Comparison of ENCODE assay signal across 7 mouse cellular contexts in the genomic region with DNA sequence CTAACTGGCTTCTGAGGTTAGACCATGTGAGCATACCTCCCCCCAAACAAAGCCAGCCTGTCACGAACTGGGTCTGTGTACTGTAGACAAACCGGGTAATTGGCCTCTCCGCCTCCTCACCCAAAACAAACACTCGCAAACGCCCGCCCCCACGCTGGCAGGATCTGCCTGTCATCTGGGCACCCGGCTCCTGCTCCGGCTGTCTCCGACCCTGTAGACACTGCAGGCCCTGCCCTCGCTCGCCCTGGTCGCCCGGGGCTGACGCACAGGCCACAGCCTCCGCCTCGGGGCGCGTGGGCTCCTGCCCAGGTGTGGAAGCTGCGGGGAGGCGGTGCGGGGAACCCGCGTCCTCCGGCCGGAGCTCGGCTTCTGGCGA. TPM values are rescaled to one million over a fixed set of nuclear protein-coding genes. Genes with fewer than 3 reads are reported as not detected.
A peak's percentile ranks its signal among the peaks of the same experiment; 100 is the strongest.
DNase-seq lines count a peak whose midpoint lies in the region; ATAC-seq lines count a peak whose summit lies in the region.

A gene (plus strand): TSS at position 202 of the 376 bp plus-strand sequence.

- H3K4me1 ChIP-seq in forebrain, embryonic 16.5 days (replicated peaks; ENCODE audit: control insufficient read depth, insufficient read depth, low read length), result peaks cover 24% of the 10 kb centered on the region
- H3K4me1 ChIP-seq in hindbrain, embryonic 15.5 days (replicated peaks), result peaks cover 65% of the 10 kb centered on the region

- no peaks in the 10 kb centered on the region for H3K9me3 ChIP-seq in forebrain, embryonic 16.5 days (ENCODE audit: control insufficient read depth, low read length)
- H3K9me3 ChIP-seq in hindbrain, embryonic 15.5 days, result no peaks in the 10 kb centered on the region

- no peak within 1 kb of the TSS for H3K27ac ChIP-seq in forebrain, embryonic 16.5 days (ENCODE audit: low read length)
- H3K27ac ChIP-seq in hindbrain, embryonic 15.5 days (replicated peaks), result peak within 1 kb of the TSS; percentile 84

- peak within 1 kb of the TSS; percentile 60 for H3K4me3 ChIP-seq in forebrain, embryonic 16.5 days (replicated peaks; ENCODE audit: low read length)
- peak within 1 kb of the TSS; percentile 65 for H3K4me3 ChIP-seq in hindbrain, embryonic 15.5 days

- peak; percentile 20 for DNase-seq in T-cell, adult 2 months (ENCODE audit: low spot score)
- DNase-seq in cerebellum, adult 11 months, result peak; percentile 66
- DNase-seq in left cerebral cortex, adult 18-20 months (ENCODE audit: low spot score in 2 of 2), result peak; percentile 46 to 63
- DNase-seq in lung, postnatal 14 days, result peak; percentile 65
- DNase-seq in right cerebral cortex, postnatal 4 days, result peak; percentile 54

- under 1% methylated on average over 28 of the region's 28 CpGs for WGBS in forebrain, embryonic 16.5 days
- 0% methylated on average over 28 of the region's 28 CpGs for WGBS in hindbrain, embryonic 15.5 days

- H3K36me3 ChIP-seq in forebrain, embryonic 16.5 days (ENCODE audit: control insufficient read depth, insufficient read depth), result no peaks in the 10 kb centered on the region
- no peaks in the 10 kb centered on the region for H3K36me3 ChIP-seq in hindbrain, embryonic 15.5 days

- H3K27me3 ChIP-seq in forebrain, embryonic 16.5 days (replicated peaks; ENCODE audit: control insufficient read depth, insufficient read depth, low read length), result peaks cover 6% of the 10 kb centered on the region; the same call in 1 of the 2 replicates
- H3K27me3 ChIP-seq in hindbrain, embryonic 15.5 days, result no peaks in the 10 kb centered on the region

- peak within 1 kb of the TSS; percentile 76 for H3K9ac ChIP-seq in forebrain, embryonic 16.5 days (replicated peaks; ENCODE audit: low read depth, low read length)
- H3K9ac ChIP-seq in hindbrain, embryonic 15.5 days, result peak within 1 kb of the TSS; percentile 86

- peak within 1 kb of the TSS; percentile 97 for H3K4me2 ChIP-seq in forebrain, embryonic 16.5 days (ENCODE audit: low read length)
- H3K4me2 ChIP-seq in hindbrain, embryonic 15.5 days, result peak within 1 kb of the TSS; percentile 98

- peak; percentile 68 for ATAC-seq in forebrain, embryonic 16.5 days
- ATAC-seq in hindbrain, embryonic 15.5 days (ENCODE audit: low FRiP score, low read depth), result peak; percentile 61

RNA-seq across cellular contexts. Expression of the gene that starts here (rescaled TPM):
- 2.7 and 3.4 TPM in 2 replicates for polyA plus RNA-seq in forebrain, embryonic 16.5 days (2015; fragmentation: Nextera tagmentation; extraction: Ambion mirVana)
- polyA plus RNA-seq in hindbrain, embryonic 15.5 days (2015; fragmentation: Nextera tagmentation; extraction: Ambion mirVana), result 8.7 and 9.5 TPM in 2 replicates
- 10 to 100 TPM; 11.7 to 14.5 TPM for total RNA-seq in left cerebral cortex, adult 18-20 months (2021)
